Mouse (Mus musculus) embryonic facial prominence, embryonic 13.5 days (tissue): ENCODE results near the gene Gm20441. TPM values are rescaled to one million over a fixed set of nuclear protein-coding genes. Genes with fewer than 3 reads are reported as not detected.

Experiments
- ATAC-seq: fragments of 200-750 bp; cut with Nextera tagmentation; 2 replicates; pipeline ENCODE4 v1.8.0; 2017; ENCODE audit warnings: low read depth; ENCODE audit not compliant: insufficient number of reproducible peaks, insufficient read depth, low FRiP score, low TSS enrichment
- H3K27ac ChIP-seq: fragments of 300-500 bp; sonication (generic); 2 replicates; pipeline ENCODE4 v1.5.1; 2015; ENCODE audit warnings: moderate library complexity, mild to moderate bottlenecking, inconsistent platforms
- H3K27me3 ChIP-seq: fragments of 300-500 bp; sonication (generic); 2 replicates; pipeline ENCODE4 v1.6.1; 2015; ENCODE audit warnings: mild to moderate bottlenecking, inconsistent platforms
- H3K36me3 ChIP-seq: fragments of 300-500 bp; sonication (generic); 2 replicates; pipeline ENCODE4 v1.6.1; 2015; ENCODE audit warnings: mild to moderate bottlenecking, inconsistent platforms
- H3K4me1 ChIP-seq: fragments of 300-500 bp; sonication (generic); 2 replicates; pipeline ENCODE4 v1.6.1; 2015; ENCODE audit warnings: inconsistent platforms
- H3K4me2 ChIP-seq: fragments of 300-500 bp; sonication (generic); 2 replicates; pipeline ENCODE4 v1.6.1; 2015; ENCODE audit warnings: moderate library complexity, mild to moderate bottlenecking, inconsistent platforms
- H3K4me3 ChIP-seq: fragments of 300-500 bp; sonication (generic); 2 replicates; pipeline ENCODE4 v1.5.1; 2015; ENCODE audit warnings: mild to moderate bottlenecking, inconsistent platforms
- H3K9ac ChIP-seq: fragments of 300-500 bp; sonication (generic); 2 replicates; pipeline ENCODE4 v1.6.1; 2015; ENCODE audit warnings: mild to moderate bottlenecking, inconsistent platforms
- H3K9me3 ChIP-seq: fragments of 300-500 bp; sonication (generic); 2 replicates; pipeline ENCODE4 v1.6.1; 2016; ENCODE audit warnings: inconsistent platforms
- WGBS: fragments of 180-500 bp; shearing (Covaris S2); methylation state at CpG from one replicate; pipeline ENCODE4 v1.1.7; 2015; ENCODE audit warnings: mixed read lengths; 5-methylcytosine and 5-hydroxymethylcytosine counted together
- polyA plus RNA-seq: library from polyadenylated mRNA; unstranded; fragments of >200 nt; fragmentation: Nextera tagmentation; extraction: Ambion mirVana; gene quantifications from 2 replicates; pipeline ENCODE4 v1.2.1, GENCODE M21; 2015

Gm20441 gene
- polyA plus RNA-seq = not detected in 2 replicates

DNA sequence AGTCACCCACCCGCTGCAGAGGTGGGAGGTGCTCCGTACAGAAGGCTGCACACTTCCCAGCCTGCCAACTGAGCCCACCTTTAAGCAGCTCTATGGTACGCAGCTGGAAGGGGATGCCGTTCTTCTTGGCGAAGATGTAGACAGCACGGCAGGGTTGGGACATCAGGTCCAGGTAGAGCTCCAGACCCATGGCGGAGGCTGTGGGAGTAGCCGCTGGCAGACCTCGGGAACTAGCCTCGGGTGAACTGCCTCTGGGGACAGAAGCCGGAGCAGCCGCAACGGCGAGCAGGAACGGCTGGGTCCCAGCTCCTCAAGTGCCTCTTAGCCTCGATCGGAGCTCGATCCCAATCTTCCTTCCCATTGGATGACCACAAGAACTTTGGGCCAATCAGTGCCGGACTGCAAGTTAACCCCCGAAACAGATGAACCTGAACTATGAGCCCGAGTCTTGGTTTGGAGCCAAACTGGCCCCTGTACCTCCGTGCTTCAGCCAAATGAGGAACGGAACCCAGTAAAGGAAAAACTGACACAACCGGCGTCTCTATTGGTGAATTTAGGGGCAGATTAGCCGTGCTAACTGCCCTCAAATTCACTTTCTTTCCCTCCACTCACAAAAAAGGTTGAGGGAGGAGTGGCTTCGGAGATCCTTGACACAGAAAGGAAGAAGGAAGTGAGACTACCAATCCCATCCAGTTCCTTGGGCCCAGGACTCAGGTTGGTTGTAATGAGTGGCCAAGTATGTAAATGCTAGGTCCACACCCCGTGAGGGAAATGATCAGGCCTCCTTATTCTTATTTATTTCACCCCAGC is at the start of gene Gm20441, which contains the start of gene Gstt3:
Gene Gm20441, minus strand, starts transcription at position 186 of the 810 bp plus-strand sequence.
Gene Gstt3, minus strand, starts transcription at position 646 of the 810 bp plus-strand sequence.
- H3K4me3 ChIP-seq = peak within 1 kb of the TSS; percentile 46
- H3K36me3 ChIP-seq = no peaks in the 10 kb centered on the region
- WGBS = 2% methylated on average over 28 of the region's 28 CpGs
- peak within 1 kb of the TSS; percentile 80 for H3K4me2 ChIP-seq
- H3K27ac ChIP-seq = peak within 1 kb of the TSS; percentile 39
- peaks cover 15% of the 10 kb centered on the region for H3K27me3 ChIP-seq
- H3K9ac ChIP-seq = peak within 1 kb of the TSS; percentile 70
- peaks cover 18% of the 10 kb centered on the region for H3K4me1 ChIP-seq
- ATAC-seq = peak; percentile 77
- no peaks in the 10 kb centered on the region; the same call in 1 of the 2 replicates for H3K9me3 ChIP-seq

DNA sequence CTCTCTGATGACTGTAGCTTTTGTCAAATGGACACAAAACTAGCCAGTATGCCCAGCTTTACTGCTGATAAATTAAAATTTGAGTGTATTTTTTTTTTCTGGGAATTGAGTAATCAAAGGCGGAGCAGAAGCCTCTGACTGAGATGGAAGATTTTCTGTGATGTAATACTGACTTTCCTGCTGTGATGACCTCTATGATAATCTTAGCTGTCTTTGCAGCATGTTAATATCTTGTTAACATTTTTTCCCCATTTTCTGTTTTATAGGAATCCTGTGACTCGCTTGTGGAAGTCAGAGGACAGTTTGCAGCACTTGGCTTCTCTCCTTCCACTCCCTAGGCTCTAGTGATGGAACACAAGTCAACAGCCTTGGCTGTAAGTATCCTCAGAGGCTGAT is 49.5 kb upstream of the Gm20441 start:
- ATAC-seq = no peak
- Histone ChIP-seq H3K27me3 (peaks cover 19% of the 10 kb centered on the region; the same call in 1 of the 2 replicates), H3K4me3 (no peak overlapping the region), H3K36me3 (no peaks in the 10 kb centered on the region), H3K4me1 (peaks cover 27% of the 10 kb centered on the region), H3K27ac (no peak overlapping the region), H3K9ac (no peak overlapping the region), H3K9me3 (no peaks in the 10 kb centered on the region), H3K4me2 (no peak overlapping the region)
- 69% methylated on average over 2 of the region's 2 CpGs for WGBS

DNA sequence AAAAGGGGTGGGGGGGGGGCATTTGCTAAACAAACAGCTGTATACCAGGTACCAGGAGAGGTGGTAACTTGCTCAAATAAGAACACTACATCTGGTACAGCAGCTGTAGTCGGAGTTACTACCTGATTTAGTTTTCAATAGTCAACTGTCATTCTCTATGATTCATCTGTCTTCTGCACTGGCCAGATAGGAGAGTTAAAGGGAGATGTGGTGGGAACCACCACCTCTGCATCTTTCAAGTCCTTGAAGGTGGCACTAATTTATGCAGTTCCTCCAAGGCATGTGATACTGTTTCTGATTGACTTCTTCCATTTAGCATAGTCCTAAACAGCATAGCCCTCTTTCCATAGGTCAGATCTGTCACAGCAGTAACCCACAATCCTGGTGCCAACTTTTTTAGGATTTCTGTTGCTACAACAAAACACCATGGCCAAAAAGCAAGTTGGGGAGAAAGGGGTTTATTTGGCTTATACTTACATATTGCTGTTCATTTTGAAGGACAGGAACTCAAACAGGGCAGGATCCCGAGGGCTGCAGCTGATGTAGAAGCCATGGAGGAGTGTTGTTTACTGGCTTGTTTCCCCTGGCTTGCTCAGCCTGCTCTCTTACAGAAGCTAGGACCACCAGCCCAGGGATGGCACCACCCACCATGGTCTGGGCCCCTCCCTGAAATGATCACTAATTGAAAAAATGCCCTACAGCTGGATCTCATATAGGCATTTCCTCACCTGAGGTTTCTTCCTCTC is 48.9 kb upstream of the Gm20441 start:
- Histone ChIP-seq H3K9ac (no peak overlapping the region), H3K27me3 (peaks cover 19% of the 10 kb centered on the region; the same call in 1 of the 2 replicates), H3K4me2 (no peak overlapping the region), H3K27ac (no peak overlapping the region), H3K36me3 (no peaks in the 10 kb centered on the region), H3K4me1 (peaks cover 21% of the 10 kb centered on the region), H3K4me3 (no peak overlapping the region), H3K9me3 (no peaks in the 10 kb centered on the region)
- 78% methylated on average over 2 of the region's 2 CpGs for WGBS
- no peak for ATAC-seq

DNA sequence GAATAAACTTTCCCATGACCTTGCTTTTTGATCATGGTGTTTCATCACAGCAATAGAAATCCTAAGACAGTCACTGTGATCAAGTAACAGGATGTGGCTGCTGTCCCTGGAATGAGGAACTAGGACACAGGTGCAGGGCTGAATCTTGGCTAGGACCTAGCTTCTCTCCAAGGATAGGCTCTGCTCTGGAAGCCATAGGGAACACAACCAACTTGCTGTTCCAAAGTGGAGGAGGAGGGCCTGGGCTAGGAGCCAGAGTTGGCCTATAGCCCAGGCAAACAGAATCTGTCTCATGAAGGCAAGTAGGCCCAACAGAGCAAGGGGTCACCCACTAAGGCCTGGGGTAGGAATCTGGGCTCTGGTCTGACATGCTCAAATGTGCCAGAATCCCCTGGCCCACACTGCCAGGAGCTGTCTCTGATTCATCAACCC is 47.8 kb upstream of the Gm20441 start:
- peaks cover 9% of the 10 kb centered on the region for H3K4me1 ChIP-seq
- no peak overlapping the region for H3K9ac ChIP-seq
- peaks cover 7% of the 10 kb centered on the region; the same call in 1 of the 2 replicates for H3K27me3 ChIP-seq
- no peak overlapping the region for H3K4me3 ChIP-seq
- no peaks in the 10 kb centered on the region for H3K9me3 ChIP-seq
- no peak overlapping the region for H3K27ac ChIP-seq
- no peaks in the 10 kb centered on the region for H3K36me3 ChIP-seq
- ATAC-seq = no peak
- no peak overlapping the region for H3K4me2 ChIP-seq

DNA sequence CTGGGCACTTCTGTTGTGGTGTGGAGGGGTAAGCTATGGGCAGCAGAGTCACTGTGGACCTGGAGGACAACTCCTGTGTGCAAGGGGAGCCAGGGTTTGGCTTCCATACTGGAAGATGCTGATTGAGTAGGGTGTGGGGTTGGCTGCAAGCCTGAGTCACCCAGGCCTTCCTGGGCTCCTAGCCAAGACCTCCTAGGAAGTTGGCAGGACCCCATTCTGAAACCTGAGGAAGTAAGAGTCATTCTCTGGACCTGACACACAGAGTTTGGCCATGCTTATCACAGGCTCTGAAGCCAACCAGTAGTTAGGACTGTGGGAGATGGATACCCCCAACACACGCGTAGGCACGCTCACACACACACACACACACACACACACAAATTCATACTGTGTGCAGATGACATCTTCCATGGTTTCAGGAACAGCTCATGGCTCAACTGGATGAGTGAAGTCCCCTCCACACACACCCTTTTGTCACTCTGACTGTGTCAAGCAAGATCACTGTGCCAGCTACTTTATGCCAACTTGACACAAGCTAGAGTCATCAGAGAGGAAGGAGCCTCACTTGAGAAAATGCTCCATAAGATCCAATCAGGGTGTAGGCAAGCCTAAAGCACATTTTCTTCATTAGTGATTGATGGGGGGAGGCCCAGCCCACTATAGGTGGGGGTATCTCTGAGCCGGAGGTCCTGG is 47.1 kb upstream of the Gm20441 start:
- ATAC-seq = no peak

DNA sequence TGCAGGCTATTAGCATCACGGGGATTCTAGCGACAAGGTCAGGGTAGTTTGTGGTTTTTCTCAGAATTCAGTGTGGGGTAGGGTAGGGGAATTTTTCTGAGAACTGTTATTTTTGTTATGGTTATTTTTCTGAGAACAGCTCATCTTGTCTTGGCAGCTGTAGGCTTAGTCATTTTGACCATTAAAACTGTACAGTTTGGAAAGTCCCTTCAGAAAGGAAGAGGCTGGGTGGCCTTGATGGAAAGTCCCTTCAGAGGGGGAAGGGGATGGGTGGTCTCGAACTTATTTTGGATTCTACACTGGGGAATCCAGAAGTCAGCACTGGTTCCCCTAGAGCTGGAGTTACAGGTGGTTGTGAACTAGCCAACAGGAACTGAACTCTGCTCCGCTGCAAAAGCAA is 43.8 kb upstream of the Gm20441 start:
- H3K9me3 ChIP-seq = no peaks in the 10 kb centered on the region
- 0 out of 2 replicates have a peak, but pooled peaks cover 4% of the 10 kb centered on the region for H3K27me3 ChIP-seq
- H3K27ac ChIP-seq = no peak overlapping the region
- no peak overlapping the region for H3K9ac ChIP-seq
- no peaks in the 10 kb centered on the region for H3K36me3 ChIP-seq
- no peak overlapping the region for H3K4me2 ChIP-seq
- 84% methylated on average over 4 of the region's 4 CpGs for WGBS
- no peak for ATAC-seq
- no peak overlapping the region for H3K4me3 ChIP-seq
- peaks cover 6% of the 10 kb centered on the region; the same call in 1 of the 2 replicates for H3K4me1 ChIP-seq

More for the DNA sequence above, 47.1 kb upstream of the Gm20441 start:
- no peaks in the 10 kb centered on the region for H3K9me3 ChIP-seq
- no peak overlapping the region for H3K9ac ChIP-seq
- no peak overlapping the region for H3K4me2 ChIP-seq
- no peak overlapping the region for H3K4me3 ChIP-seq
- 85% methylated on average over 4 of the region's 4 CpGs for WGBS
- no peak overlapping the region for H3K27ac ChIP-seq
- 0 out of 2 replicates have a peak, but pooled peaks cover 3% of the 10 kb centered on the region for H3K27me3 ChIP-seq
- peaks cover 6% of the 10 kb centered on the region; the same call in 1 of the 2 replicates for H3K4me1 ChIP-seq
- H3K36me3 ChIP-seq = no peaks in the 10 kb centered on the region

DNA sequence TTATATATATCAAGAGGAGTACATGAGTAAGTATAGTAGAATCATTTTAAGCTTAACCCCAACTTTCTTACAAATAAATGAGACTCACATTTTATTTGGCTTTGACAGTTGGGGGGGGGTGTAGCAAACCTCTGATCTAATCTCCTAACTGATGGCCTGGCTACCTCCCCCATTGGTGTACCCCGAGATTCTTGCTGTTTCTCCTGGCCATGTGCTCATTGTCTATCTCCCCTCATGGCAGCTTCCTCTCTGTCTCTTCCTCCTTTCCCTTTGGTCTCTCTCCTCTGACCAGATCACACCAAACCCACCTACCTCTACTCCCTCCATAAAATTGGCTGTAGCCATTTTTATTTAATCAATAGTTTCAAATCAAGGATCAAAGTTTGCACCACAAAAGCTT is 43.0 kb upstream of the Gm20441 start:
- Histone ChIP-seq H3K27ac (no peak overlapping the region), H3K9me3 (no peaks in the 10 kb centered on the region), H3K9ac (no peak overlapping the region), H3K4me1 (peaks cover 6% of the 10 kb centered on the region; the same call in 1 of the 2 replicates), H3K4me3 (no peak overlapping the region), H3K4me2 (no peak overlapping the region), H3K27me3 (0 out of 2 replicates have a peak, but pooled peaks cover 4% of the 10 kb centered on the region), H3K36me3 (no peaks in the 10 kb centered on the region)
- 86% methylated on average over 1 of the region's 1 CpGs for WGBS
- ATAC-seq = no peak

DNA sequence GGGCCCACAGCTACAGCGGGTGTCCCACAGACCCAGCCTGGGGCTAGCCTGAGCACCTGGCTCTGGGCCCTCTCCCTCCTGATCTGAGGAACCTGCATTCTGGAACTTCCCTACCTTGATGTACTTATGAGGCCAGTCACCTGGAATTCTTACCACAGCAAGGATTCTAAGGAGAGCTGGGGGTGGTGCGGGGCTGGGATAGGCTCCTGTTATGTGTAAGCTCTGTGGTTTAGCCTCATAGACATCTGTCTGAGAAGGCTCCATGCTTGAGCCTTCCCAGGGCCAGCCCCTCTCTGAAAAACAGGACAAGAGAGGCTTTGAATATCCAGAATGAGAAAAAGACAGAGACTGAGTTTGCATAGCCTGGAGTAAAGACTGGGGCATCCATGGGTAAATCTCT is 41.7 kb upstream of the Gm20441 start, which contains the start of gene Gstt4:
Gene Gstt4, minus strand, starts transcription at position 101 of the 400 bp plus-strand sequence.
- Histone ChIP-seq H3K27ac (no peak within 1 kb of the TSS), H3K4me3 (no peak within 1 kb of the TSS), H3K27me3 (0 out of 2 replicates have a peak, but pooled peaks cover 4% of the 10 kb centered on the region), H3K36me3 (no peaks in the 10 kb centered on the region), H3K9me3 (no peaks in the 10 kb centered on the region), H3K9ac (no peak within 1 kb of the TSS), H3K4me2 (no peak within 1 kb of the TSS), H3K4me1 (peaks cover 1% of the 10 kb centered on the region; the same call in 1 of the 2 replicates)
- WGBS = 91% methylated on average over 2 of the region's 2 CpGs
- no peak for ATAC-seq

DNA sequence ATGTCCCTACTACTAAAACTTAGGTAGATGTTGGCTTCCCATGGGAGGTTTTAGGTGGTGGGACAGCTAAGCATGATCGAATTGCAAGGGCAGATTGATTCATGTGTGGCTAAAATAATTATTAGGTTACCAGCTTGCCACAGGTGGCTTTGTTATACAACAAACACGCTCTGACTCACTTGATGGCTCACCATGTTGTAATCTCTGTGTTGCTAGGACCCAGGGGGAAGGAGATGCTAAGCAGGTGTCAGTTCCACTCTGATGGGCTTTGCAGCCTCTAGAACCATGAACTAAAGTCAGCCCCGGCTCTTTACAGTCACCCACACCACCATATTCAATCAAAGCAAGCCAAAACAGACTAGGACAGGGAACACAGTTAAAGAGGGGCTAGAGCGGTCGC is 39.1 kb upstream of the Gm20441 start:
- Histone ChIP-seq H3K4me1 (no peaks in the 10 kb centered on the region), H3K4me2 (no peak overlapping the region), H3K4me3 (no peak overlapping the region), H3K36me3 (no peaks in the 10 kb centered on the region), H3K9me3 (no peaks in the 10 kb centered on the region), H3K27me3 (0 out of 2 replicates have a peak, but pooled peaks cover 4% of the 10 kb centered on the region), H3K27ac (no peak overlapping the region), H3K9ac (no peak overlapping the region)
- ATAC-seq = no peak
- WGBS = 82% methylated on average over 5 of the region's 5 CpGs

DNA sequence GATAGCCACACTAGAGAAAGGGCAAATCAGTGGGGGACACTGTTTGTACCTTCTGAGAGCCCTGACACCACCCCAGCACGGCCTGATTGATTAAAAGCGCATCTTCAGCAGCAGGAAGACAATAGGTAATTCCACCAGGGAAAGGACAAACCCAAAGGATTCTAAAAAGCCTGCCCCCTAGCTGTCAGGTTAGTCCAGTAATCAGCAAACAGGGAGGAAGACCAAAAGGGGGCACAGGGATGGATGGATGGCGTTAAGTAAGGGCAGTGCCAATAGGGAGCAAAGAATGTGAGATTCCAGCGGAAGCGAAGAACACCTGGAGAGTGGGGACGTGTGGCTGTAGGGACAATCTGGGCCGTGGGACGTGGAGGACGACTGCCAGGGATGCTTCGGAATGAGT is 37.9 kb upstream of the Gm20441 start:
- 64% methylated on average over 10 of the region's 10 CpGs for WGBS

DNA sequence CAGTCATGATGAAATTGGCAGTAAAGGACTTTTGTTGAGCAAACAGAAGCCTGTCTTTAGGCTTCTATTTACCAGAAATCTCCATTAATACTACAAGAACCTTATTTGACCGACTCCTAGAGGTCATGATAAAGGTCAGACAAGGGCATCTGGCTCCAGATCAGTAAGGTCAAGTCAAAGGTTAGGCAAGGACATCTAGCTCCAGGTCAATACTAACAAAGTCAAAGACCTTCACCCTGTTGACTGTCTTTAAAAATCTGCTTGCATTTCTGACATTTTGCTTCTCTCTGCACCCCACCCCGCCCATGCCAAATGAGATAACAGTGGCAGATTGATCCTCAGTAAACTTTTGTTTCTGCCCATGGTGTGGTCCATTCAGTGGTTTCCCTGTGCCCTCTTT is 23.5 kb upstream of the Gm20441 start:
- Histone ChIP-seq H3K4me3 (no peak overlapping the region), H3K9ac (no peak overlapping the region), H3K4me1 (no peaks in the 10 kb centered on the region), H3K36me3 (no peaks in the 10 kb centered on the region), H3K9me3 (no peaks in the 10 kb centered on the region), H3K4me2 (no peak overlapping the region), H3K27ac (no peak overlapping the region), H3K27me3 (peaks cover 2% of the 10 kb centered on the region; the same call in 1 of the 2 replicates)
- ATAC-seq = no peak
- 67% methylated on average over 2 of the region's 2 CpGs for WGBS

More for the DNA sequence above, 37.9 kb upstream of the Gm20441 start:
- Histone ChIP-seq H3K9me3 (no peaks in the 10 kb centered on the region), H3K36me3 (no peaks in the 10 kb centered on the region), H3K27me3 (0 out of 2 replicates have a peak, but pooled peaks cover 4% of the 10 kb centered on the region), H3K27ac (no peak overlapping the region), H3K9ac (no peak overlapping the region), H3K4me2 (no peak overlapping the region), H3K4me3 (no peak overlapping the region), H3K4me1 (no peaks in the 10 kb centered on the region)
- no peak for ATAC-seq
